Mouse (Mus musculus): Measurements from ENCODE around the gene Klc4.

Klc4 gene

GRCm38 (mm10) chr17:46651755-46652547, 6.1 kb upstream of the Klc4 start:
- DNase-seq (ENCODE audit: low spot score in 2 of 2): no peak

- no peak for DNase-seq (ENCODE audit: low spot score in 2 of 2)
Measured at GRCm38 (mm10) chr17:46651292-46651691, 5.5 kb upstream of the Klc4 start.

- peak; percentile 89 to 92 for DNase-seq (ENCODE audit: low spot score in 2 of 2)
Measured at GRCm38 (mm10) chr17:46650232-46651031, 4.6 kb upstream of the Klc4 start, which contains the start of gene Cul7. Cul7 (plus strand) TSS chr17:46650337.

GRCm38 (mm10) chr17:46649811-46650210, 4.0 kb upstream of the Klc4 start:
- DNase-seq (ENCODE audit: low spot score in 2 of 2): no peak

DNA sequence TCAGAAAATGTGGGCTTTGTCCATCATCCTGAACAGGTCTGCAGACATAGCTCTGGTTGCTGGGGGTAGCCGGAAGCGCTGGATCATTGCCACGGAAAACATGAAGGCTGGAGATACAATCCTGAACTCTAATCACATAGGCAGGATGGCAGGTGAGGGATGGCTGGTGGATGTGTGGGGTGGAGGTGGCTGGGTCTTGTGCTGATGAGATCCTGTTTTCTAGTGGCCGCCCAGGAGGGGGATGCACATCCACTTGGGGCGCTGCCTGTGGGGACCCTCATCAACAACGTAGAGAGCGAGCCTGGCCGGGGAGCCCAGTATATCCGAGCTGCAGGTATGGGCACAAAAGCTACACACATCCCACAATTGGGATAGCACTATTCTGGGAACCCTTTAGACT, 2.6 kb upstream of the Klc4 start:
- no peak for DNase-seq (ENCODE audit: low spot score in 2 of 2)

DNA sequence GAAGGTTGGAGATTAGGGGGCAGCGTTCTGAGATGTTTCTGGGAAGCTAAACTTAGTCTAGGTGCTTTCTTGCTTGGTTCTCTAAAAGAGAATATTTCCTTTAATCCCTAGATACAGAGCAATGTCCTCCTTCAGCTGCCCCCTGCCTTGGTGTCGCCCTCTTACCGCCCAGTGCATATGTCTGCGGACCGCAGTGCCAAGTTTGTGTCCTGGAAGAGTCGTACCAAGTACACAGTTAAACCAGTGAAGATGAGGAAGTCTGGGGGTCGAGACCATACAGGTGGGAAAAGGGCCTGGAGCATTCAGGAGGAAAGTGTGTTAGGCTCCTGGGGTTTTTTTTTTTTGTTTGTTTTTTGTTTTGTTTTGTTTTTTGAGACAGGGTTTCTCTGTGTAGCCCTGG, 1.5 kb upstream of the Klc4 start:
- DNase-seq (ENCODE audit: low spot score in 2 of 2): no peak

- no peak for DNase-seq (ENCODE audit: low spot score in 2 of 2)
Measured at GRCm38 (mm10) chr17:46646322-46646662, 470 bp upstream of the Klc4 start.

- no peak for DNase-seq (ENCODE audit: low spot score in 2 of 2)
Measured at GRCm38 (mm10) chr17:46644916-46645475, 826 bp downstream of the Klc4 start.

DNA sequence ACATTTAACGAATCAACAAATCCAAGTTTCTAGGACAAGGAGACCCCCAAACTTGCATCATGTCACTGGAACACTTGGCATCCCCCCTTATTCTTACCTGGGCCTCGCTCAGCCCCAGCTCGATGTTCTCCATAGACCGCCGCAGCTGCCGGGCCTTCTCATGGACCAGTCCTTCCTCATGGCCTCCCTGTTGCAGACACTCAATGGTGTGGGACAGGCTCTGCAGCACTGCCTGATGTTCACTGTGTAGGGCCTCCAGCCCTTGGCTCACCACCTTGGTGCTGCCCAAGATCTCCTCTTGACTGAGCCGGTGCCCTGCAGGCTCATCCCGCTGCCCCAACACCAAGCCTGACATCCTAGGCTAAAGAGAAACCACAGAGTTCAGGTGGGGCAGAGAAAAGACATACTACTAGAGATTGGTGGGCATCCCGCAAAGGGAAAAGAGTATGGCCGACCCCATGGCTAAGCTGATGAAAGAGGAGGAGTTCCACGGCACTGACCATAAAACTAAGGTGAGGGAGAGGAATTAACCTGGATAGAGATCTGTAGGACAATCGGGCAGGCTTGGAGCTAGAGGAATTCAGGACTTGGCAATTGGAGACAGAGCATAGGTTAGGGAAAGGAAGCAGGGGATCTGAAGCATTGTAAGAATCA, 1.5 kb downstream of the Klc4 start:
- no peak for DNase-seq (ENCODE audit: low spot score in 2 of 2)

DNA sequence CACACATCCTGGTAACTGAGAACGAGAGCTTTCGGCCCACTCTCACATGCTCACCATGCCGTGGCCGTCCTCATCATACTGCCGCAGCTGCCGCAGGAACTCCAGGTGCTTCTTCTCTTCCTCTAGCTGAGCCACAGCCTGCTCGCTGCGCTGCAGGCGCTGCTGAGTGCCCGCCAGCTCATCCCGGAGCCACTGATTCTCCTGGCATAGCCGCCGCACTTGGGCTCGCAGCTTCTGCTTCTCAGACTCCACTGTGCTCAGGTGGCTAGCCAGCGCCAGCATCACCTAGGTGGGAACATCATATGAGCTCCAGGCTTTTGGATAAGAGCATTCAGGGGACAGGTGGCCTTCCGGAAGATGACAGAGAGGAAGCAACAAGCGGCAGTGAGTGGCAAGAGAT, 3.8 kb downstream of the Klc4 start:
- no peak for DNase-seq (ENCODE audit: low spot score in 2 of 2)

DNA sequence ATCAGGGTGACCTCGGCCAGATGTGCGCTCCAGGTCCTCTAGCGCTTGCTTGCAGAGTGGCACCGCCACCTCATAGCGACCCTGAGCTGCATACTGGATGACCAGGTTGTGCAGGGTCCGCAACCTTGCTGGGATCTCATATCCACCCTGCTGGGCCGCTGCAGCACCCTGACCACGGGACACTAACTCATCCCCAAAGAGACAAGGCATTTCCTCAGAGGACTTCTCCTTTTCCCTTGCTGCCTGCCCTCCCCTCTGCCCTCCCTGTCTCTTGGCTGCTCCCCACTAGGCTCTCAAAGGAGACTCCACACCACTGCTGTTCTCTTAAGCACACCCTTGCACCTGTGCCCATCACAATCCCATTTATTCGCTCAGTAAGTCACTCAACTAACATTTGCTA, 5.9 kb downstream of the Klc4 start:
- no peak for DNase-seq (ENCODE audit: low spot score in 2 of 2)

GRCm38 (mm10) chr17:46636831-46637523, 8.8 kb downstream of the Klc4 start:
- peak in 1 of 2 experiments; percentile 57 for DNase-seq (ENCODE audit: low spot score in 2 of 2)

GRCm38 (mm10) chr17:46629685-46630441, 16.0 kb downstream of the Klc4 start:
- DNase-seq (ENCODE audit: low spot score in 2 of 2): no peak

DNA sequence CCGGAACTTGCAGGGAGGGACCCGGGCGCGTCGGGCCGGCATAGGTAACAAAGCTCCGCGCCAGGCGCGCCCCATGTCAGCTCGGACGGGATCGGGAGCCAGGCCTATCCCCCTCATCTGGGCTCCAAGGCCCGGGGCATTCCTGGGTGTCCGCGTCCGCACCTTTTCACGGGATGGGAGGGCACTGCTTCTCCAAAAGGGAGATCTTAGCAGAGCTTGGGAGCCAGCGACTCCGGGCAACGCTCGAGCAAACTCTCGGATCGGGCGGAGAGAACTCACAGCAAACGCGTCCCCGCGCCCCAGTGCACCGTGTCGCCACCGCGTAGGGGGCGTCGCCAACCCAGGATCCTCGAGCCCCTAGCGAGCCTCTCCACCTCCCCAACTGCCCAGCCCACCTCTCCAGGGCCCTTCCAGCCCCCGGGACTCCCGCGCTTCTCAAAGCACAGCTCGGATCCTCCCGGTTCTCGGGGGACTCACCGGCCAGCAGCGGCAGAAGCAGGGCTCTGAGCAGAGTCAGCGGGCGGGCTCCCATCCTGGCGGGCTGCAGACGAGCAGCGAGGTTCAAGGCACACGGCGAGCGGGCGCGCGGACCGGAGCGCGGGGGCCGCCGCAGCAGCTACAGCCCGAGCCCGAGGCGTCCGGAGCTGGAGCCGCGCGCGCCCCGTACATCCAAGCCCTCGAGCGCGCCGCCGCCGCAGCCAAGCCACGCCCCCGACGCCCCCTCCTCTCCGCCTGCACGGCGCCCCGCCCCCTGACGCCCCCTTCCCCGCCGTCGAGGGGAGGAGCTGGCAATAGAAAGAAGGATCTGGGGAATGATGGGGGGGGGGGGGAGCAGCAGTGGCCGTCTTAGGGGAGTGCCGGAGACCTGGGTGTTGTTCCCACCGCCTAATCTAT, 16.8 kb downstream of the Klc4 start, which contains the start of gene Ptk7:
TSS of gene Ptk7 (minus strand) at position 714 of the 894 bp plus-strand sequence.
- peak in 1 of 2 experiments; percentile 83 for DNase-seq (ENCODE audit: low spot score in 2 of 2)

DNA sequence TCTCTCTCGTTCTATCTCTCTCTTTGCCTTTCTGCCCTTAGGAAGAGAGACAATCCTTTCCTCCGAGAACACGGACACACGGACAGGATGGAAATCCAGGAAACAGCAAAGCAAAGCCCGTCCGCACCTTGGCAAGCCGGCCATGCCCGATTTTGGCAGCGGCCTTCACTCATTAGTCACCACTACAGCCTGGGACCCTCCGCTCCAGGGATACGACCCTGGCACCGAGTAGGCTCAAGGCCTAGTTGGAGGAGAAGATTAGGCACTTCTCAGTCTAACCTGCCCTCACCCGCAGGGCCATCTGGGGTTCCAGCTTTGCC, 17.4 kb downstream of the Klc4 start:
- DNase-seq (ENCODE audit: low spot score in 2 of 2): no peak

GRCm38 (mm10) chr17:46627409-46627808, 18.4 kb downstream of the Klc4 start:
- no peak for DNase-seq (ENCODE audit: low spot score in 2 of 2)

DNA sequence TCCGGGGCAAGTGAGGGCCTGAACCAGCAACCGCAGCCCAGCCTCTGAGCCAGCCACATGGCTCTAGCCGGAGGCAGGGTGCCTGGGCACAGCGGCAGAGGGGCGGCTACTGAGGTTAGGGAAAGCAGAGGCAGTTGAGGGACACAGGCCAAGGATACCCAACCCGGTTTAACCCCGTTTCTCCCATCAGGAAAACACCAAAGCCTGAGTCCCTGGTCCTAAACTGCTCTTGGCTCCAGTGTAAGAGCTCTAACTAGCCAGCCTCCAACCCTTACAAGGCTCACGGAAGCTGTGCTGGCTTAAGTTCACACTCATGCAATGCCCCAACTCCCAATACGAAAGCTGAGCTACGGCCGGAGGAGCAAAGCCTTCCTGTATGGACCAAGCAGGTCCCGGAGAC, 21.2 kb downstream of the Klc4 start:
- DNase-seq (ENCODE audit: low spot score in 2 of 2): no peak

GRCm38 (mm10) chr17:46623819-46624557, 21.8 kb downstream of the Klc4 start:
- no peak for DNase-seq (ENCODE audit: low spot score in 2 of 2)

- DNase-seq (ENCODE audit: low spot score in 2 of 2): no peak
Measured at GRCm38 (mm10) chr17:46622269-46622668, 23.6 kb downstream of the Klc4 start.
